Mouse (Mus musculus) Patski (cell line): ENCODE data around the gene Man1a. TPM values are rescaled to one million over a fixed set of nuclear protein-coding genes. Genes with fewer than 3 reads are reported as not detected.

Experiments
- ATAC-seq: fragments of 100-300 bp; one replicate; pipeline ENCODE4 v1.8.0; 2021
- CTCF ChIA-PET: fragments of 350-600 bp; sonication (Branson Sonifier 250); formaldehyde crosslinking; loops from one replicate; lab custom pipeline; 2022; ENCODE audit warnings: inconsistent platforms; lab: Charles Lee
- POLR2A ChIA-PET: fragments of 350-600 bp; sonication (Branson Sonifier 250); formaldehyde crosslinking; loops from one replicate; lab custom pipeline; 2022; ENCODE audit warnings: antibody characterized with exemption, inconsistent platforms; lab: Charles Lee
- DNase-seq: peaks from one replicate; pipeline ENCODE4 v3.0.0-alpha.2; 2011; ENCODE audit warnings: low read depth, low spot score
- H3K27me3 ChIP-seq: fragments of 371-371 bp; one replicate; pipeline ENCODE4 v1.5.1; 2021
- CTCF ChIP-seq: fragments of 100-300 bp; IDR thresholded peaks from one replicate; pipeline ENCODE4 v1.5.1; 2021
- in situ Hi-C: fragments of 300-500 bp; cut with MboI; formaldehyde crosslinking; loops from 3 replicates; pipeline ENCODE4 v1.11.1; 2018; ENCODE audit warnings: low pct_unique_long_range_greater_than_20kb, mixed read lengths
- polyA plus RNA-seq: library from polyadenylated mRNA; unstranded; gene quantifications from one replicate; pipeline ENCODE4 v1.2.3, GENCODE M21; 2021

The Man1a gene
- polyA plus RNA-seq, 1 experiment from 2014 or later = 8.5 TPM

DNA sequence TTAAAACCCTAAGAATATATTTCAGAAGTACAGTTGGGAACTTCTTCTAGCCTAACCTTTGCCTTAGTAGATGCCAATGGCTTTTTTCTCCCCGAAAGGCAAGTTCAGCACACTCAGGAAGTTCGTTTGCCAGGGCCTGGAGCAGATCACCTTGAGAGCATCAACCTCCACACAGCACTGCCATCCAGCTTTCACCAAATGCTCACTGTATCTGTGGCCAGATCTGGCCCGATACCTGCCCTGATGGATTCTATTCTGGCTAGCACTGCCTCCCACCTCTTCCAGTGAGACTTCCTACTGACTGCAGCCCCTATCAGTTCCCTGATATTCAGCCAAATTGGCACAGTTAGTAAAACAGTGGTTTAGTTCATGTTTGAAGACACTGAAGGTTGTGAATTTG lies 202.2 kb downstream of the Man1a start:
- CTCF ChIA-PET = no interaction called here
- in situ Hi-C loops = no loop called here

DNA sequence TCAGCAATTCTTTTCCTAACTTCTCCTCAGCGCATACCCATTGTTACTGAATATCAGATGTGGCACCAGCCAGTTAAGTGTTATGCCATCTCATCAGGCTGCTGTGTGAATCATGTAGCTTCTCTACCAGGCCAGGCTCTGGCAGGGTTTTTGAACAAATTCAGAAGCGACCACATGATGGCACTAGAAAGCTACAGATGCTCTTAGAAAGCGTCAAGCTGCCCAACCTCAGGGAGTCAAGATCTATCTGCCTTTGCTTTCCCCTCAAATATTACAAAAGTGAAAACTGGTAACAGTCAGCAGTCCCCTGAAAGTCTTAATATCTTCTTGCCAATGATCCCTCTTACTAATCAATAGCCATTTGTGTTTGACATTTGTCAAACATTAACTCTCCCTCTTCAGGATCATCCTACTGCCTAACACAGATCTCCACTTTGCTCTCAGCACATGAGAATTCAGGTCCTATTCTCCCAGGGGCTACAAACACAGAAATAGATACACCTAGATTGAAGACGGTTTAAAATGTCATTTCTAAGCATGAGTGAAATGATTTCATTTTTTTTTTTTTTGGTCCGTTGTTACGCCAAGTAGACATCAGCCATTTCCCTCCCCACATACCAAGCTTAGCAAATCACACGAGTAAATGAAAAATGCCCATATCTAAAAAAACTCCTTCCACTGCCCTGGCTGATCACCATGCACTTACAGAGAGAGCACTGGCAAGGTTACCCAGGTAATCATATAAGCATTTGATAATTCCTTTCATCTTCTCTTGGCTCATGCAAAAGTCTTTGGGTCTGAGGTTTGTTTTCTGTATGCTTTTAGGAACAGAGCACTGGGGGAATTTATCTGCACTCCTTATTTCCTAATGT lies 212.7 kb downstream of the Man1a start:
- CTCF ChIA-PET = interaction anchor here (0.8 kb wide), 1 partner anchor 18 kb away, joined by 3 read pairs; no protein-coding TSS in a partner anchor
- TF ChIP-seq CTCF = peak; percentile 74
- DNase-seq = peak; percentile 12
- H3K27me3 ChIP-seq = peaks cover 7% of the 10 kb centered on the region
- in situ Hi-C loops = no loop called here
- peak; percentile 82 for ATAC-seq
- POLR2A ChIA-PET = no interaction called here

More for the DNA sequence above, 202.2 kb downstream of the Man1a start:
- no peak for ATAC-seq
- POLR2A ChIA-PET = no interaction called here
- no peak for TF ChIP-seq CTCF
- peaks cover 7% of the 10 kb centered on the region for H3K27me3 ChIP-seq
- no peak for DNase-seq

DNA sequence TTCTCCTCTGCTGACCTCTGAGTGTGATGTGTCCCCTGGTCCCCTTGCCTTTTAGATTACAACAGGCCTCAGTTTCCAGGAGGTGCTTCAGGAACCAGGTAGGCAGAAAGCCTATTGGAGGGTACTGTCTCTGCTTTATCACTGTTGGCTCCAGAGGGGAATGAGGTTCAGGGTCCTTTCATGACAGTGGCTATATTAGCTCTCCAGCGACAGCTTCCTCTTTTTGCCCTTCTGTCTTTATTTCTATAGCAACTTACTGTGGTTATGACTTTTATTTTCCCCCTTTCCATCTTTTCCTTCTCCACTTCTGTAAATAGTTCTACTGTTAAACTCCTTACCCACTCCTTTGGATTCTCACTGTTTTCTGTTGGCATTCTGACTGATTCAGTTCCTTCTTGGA lies 216.5 kb downstream of the Man1a start:
- POLR2A ChIA-PET = no interaction called here
- ATAC-seq = no peak
- CTCF ChIA-PET = interaction anchor here (0.7 to 1.0 kb wide), 2 partner anchors 13 to 309 kb away, joined by 3 read pairs; no protein-coding TSS in a partner anchor
- in situ Hi-C loops = no loop called here
- H3K27me3 ChIP-seq = peaks cover 5% of the 10 kb centered on the region
- DNase-seq = no peak
- TF ChIP-seq CTCF = no peak

DNA sequence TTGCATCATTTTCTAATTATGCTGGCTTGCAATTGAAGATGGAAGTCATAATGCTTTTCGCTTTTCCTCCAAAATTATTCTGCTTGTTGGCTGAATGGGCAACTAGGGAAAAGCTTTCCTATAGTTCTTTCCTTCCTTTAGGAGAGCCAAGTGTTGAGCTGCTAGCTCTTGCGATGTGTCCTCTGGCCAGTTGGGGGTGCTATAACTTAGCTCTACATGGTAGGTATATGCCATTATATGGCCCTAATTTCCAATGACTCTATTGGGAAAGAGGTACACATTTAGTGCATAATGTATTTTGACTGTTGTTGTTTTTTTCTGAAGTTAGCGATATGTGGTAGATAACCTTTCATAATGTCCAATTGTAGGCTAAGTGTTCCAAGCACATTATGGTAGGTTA lies 217.2 kb downstream of the Man1a start:
- peaks cover 5% of the 10 kb centered on the region for H3K27me3 ChIP-seq
- ATAC-seq (no peak), DNase-seq (no peak)
- in situ Hi-C loops = no loop called here
- CTCF ChIA-PET = no interaction called here
- peak; percentile 46 for TF ChIP-seq CTCF
- POLR2A ChIA-PET = interaction anchor here (0.6 kb wide), 1 partner anchor 55 kb away, joined by 4 read pairs; no protein-coding TSS in a partner anchor
